Mouse (Mus musculus) erythroblast, adult 5-6 weeks (primary cell): ENCODE results near the gene Necap1. TPM values are rescaled to one million over a fixed set of nuclear protein-coding genes. Genes with fewer than 3 reads are reported as not detected.
A peak's percentile ranks its signal among the peaks of the same experiment; 100 is the strongest.

Experiments used
- ATAC-seq: replicated peaks from 2 replicates; pipeline ENCODE4 v1.8.0; 2016; ENCODE audit warnings: moderate number of reproducible peaks, mild to moderate bottlenecking, moderate TSS enrichment, inconsistent platforms; ENCODE audit not compliant: poor library complexity, low FRiP score, severe bottlenecking
- total RNA-seq, 2 experiments: library from RNA; stranded (forward) in 1 of 2; stranded (reverse) in 1 of 2; fragments of 150-400 nt in 1 of 2; fragments of 200-764, 138-1000 nt in 1 of 2; gene quantifications; 2 replicates each; pipeline versions ENCODE4 v1.2.3 to v1.2.4; 2015 to 2017; ENCODE audit warnings: low replicate concordance in 2 of 2

Gene Necap1
- total RNA-seq, 2 experiments from 2014 or later, result 6.9 to 16.8 TPM

DNA sequence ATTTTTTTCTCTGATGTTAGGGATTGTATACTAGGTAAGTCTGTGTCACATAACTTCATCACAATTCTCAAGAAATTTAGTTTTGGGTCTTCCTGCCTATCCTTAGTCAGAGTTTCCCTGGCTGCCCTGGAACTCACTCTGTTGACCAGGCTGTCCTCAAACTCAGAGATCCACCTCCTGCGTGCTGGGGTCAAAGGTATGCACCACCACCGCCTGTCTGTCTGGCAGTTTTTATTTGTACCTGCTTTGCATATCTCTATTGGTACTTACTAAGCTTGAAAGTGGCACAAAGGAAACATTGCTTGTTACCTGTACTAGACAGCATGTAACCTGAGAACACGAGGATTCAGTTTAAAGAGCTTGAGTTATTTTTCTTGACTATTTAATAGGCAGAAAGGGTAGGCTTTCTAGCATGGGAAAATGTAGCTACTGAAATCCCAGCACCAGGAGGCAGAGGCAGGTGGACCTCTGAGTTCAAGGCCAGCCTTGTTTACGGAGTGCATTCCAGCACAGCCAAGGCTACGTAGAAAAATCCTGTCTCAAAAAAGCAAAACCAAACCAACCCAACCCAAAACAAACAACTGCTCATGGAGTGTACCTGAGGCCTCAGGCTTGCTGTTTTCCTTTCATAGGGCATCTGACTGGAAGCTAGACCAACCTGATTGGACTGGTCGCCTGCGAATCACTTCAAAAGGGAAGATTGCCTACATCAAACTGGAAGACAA is 5.7 kb downstream of the Necap1 start:
- ATAC-seq, result no peak

GRCm38 (mm10) chr6:122881287-122881686 is 7.0 kb downstream of the Necap1 start:
- ATAC-seq, result no peak

- ATAC-seq, result no peak
Observed at GRCm38 (mm10) chr6:122883603-122884002, 9.3 kb downstream of the Necap1 start.

GRCm38 (mm10) chr6:122889599-122889998 is 15.3 kb downstream of the Necap1 start:
- no peak for ATAC-seq

GRCm38 (mm10) chr6:122892442-122893049 is 18.3 kb downstream of the Necap1 start:
- ATAC-seq, result peak; percentile 64

DNA sequence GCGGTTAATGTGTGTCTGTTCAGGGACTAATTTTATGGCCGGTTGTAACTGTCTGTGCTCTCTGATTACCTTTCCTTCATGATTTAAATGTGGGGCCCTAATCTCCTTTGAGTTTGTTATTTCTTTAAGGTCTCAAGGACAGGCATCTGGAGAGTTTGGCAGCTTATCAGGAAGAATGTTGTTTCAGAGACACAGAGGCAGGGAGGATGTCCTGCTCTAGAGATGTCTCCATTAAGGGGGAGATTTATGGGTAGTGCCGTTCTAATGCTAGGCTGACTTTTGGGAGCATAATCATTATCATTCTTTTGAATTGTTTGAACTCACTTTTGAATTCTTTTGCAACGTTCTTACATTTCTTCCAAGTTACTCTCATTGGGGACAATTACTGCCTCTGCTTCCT is 45.6 kb downstream of the Necap1 start:
- ATAC-seq, result no peak

GRCm38 (mm10) chr6:122921451-122921850 is 47.2 kb downstream of the Necap1 start, which contains the start of gene Clec4a1:
Gene Clec4a1, plus strand, starts transcription at chr6:122921848.
- no peak for ATAC-seq

GRCm38 (mm10) chr6:122934845-122935244 is 60.6 kb downstream of the Necap1 start:
- ATAC-seq, result no peak

Other genes with a start within 250 kb of the Necap1 start
- gene Dppa3, start 248.1 kb upstream of the Necap1 start, total RNA-seq (2015; ENCODE audit: low replicate concordance), result not detected in 2 replicates
- gene Dppa3, start 248.1 kb upstream of the Necap1 start, total RNA-seq (2017; ENCODE audit: low replicate concordance), result not detected in 2 replicates
- not detected in 2 replicates for gene Nanog, start 167.0 kb upstream of the Necap1 start, total RNA-seq (2015; ENCODE audit: low replicate concordance)
- not detected in 2 replicates for gene Nanog, start 167.0 kb upstream of the Necap1 start, total RNA-seq (2017; ENCODE audit: low replicate concordance)
- gene Slc2a3, start 72.8 kb upstream of the Necap1 start, total RNA-seq (2015; ENCODE audit: low replicate concordance), result 7.5 and 15.7 TPM in 2 replicates
- gene Slc2a3, start 72.8 kb upstream of the Necap1 start, total RNA-seq (2017; ENCODE audit: low replicate concordance), result 19.1 and 19.4 TPM in 2 replicates
- 1.3 and 11.5 TPM in 2 replicates for gene Foxj2, start 54.6 kb upstream of the Necap1 start, total RNA-seq (2015; ENCODE audit: low replicate concordance)
- gene Foxj2, start 54.6 kb upstream of the Necap1 start, total RNA-seq (2017; ENCODE audit: low replicate concordance), result 0.70 and 4.4 TPM in 2 replicates
- 0.21 TPM in 1 of 2 replicates, not detected in the other for gene C3ar1, start 18.3 kb upstream of the Necap1 start, total RNA-seq (2015; ENCODE audit: low replicate concordance)
- gene C3ar1, start 18.3 kb upstream of the Necap1 start, total RNA-seq (2017; ENCODE audit: low replicate concordance), result 0.42 and 0.43 TPM in 2 replicates
- gene Clec4a1, start 47.4 kb downstream of the Necap1 start, total RNA-seq (2015; ENCODE audit: low replicate concordance), result 35.1 and 68.6 TPM in 2 replicates
- gene Clec4a1, start 47.4 kb downstream of the Necap1 start, total RNA-seq (2017; ENCODE audit: low replicate concordance), result 7.2 and 10.0 TPM in 2 replicates
- gene Clec4a3, start 78.0 kb downstream of the Necap1 start, total RNA-seq (2015; ENCODE audit: low replicate concordance), result 25.0 and 26.8 TPM in 2 replicates
- 15.6 and 18.1 TPM in 2 replicates for gene Clec4a3, start 78.0 kb downstream of the Necap1 start, total RNA-seq (2017; ENCODE audit: low replicate concordance)
- gene Clec4a4, start 115.9 kb downstream of the Necap1 start, total RNA-seq (2015; ENCODE audit: low replicate concordance), result not detected in 2 replicates
- gene Clec4a4, start 115.9 kb downstream of the Necap1 start, total RNA-seq (2017; ENCODE audit: low replicate concordance), result not detected in 2 replicates
- gene Clec4b1, start 175.5 kb downstream of the Necap1 start, total RNA-seq (2015; ENCODE audit: low replicate concordance), result 4.8 TPM in 1 of 2 replicates, not detected in the other
- 3.5 and 11.5 TPM in 2 replicates for gene Clec4b1, start 175.5 kb downstream of the Necap1 start, total RNA-seq (2017; ENCODE audit: low replicate concordance)
- gene Clec4a2, start 232.0 kb downstream of the Necap1 start, total RNA-seq (2015; ENCODE audit: low replicate concordance), result 50.2 and 99.0 TPM in 2 replicates
- 21.6 and 51.3 TPM in 2 replicates for gene Clec4a2, start 232.0 kb downstream of the Necap1 start, total RNA-seq (2017; ENCODE audit: low replicate concordance)